Mouse (Mus musculus): Measurements from ENCODE around the gene Trim11.

DNA sequence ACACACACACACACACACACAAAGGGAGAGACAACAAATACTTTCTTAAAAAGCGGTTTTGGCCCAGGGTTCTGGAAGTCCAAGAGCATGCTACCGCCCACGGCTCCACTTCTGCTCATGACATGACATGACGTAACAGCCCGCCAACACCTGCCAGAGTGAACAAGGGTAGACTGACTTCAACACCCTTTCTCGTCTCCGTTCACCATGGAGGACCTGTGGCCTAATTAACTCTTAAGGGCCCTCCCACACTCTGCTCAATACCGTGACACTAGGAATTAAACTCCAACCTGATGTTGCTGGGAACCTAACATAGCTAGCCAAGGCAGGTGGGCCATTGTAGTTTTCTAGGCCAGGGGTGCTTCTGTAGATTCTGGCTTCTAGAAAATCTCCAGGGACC is 8.9 kb upstream of the Trim11 start:
- TF ChIP-seq CTCF (IDR thresholded peaks at IDR 0.05; ENCODE audit: low read depth, low read length) = no peak
- TF ChIP-seq POLR2A (IDR thresholded peaks at IDR 0.05; ENCODE audit: extremely low read depth, insufficient read depth, low read length) = no peak

All from liver, adult 2 months (tissue).